Mouse (Mus musculus): ENCODE data around the gene Col20a1. TPM values are rescaled to one million over a fixed set of nuclear protein-coding genes. Genes with fewer than 3 reads are reported as not detected.
A peak's percentile ranks its signal among the peaks of the same experiment; 100 is the strongest.

Col20a1 gene
- polyA plus RNA-seq, 1 experiment from 2014 or later = 0.11 TPM

DNA sequence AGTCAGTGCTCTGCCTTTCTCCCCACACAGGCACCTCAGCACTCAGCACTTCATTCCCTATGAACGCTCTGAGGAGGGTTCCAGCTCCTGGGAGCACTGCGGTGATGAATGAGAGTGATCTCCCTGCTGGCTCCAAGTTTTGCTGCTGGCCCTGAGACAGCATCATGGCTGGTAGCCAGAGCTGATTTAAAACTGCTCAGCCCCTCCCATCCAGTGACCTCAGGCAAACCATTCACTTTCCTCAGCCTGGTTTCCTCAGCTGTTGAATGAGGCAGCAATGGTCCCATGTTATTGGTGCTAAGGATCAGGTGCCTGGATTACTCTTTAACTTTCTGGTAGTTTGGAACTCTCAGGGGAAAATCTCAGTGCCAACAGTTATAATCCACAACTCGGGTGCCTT, 57.1 kb downstream of the Col20a1 start, which contains the start of gene Chrna4:
Gene Chrna4, minus strand, starts transcription at position 110 of the 400 bp plus-strand sequence.
- no peaks in the 10 kb centered on the region for H3K9me3 ChIP-seq (replicated peaks; ENCODE audit: control insufficient read depth, low read length, poor library complexity, severe bottlenecking)
- H3K9ac ChIP-seq (ENCODE audit: low read depth, low read length) = peak within 1 kb of the TSS; percentile 42; the same call in 1 of the 2 replicates
- H3K4me1 ChIP-seq (ENCODE audit: control insufficient read depth, insufficient read depth, low read length) = peaks cover 27% of the 10 kb centered on the region
- H3K4me3 ChIP-seq (ENCODE audit: low read depth, low read length) = no peak within 1 kb of the TSS
- H3K27ac ChIP-seq (ENCODE audit: low read length) = peak within 1 kb of the TSS; percentile 23
- ATAC-seq = no peak
- H3K4me2 ChIP-seq (ENCODE audit: low read length) = no peak within 1 kb of the TSS
- 37% methylated on average over 3 of the region's 3 CpGs for WGBS
- no peaks in the 10 kb centered on the region for H3K27me3 ChIP-seq (ENCODE audit: control insufficient read depth, insufficient read depth, low read depth, low read length)
- H3K36me3 ChIP-seq (ENCODE audit: control insufficient read depth, insufficient read depth, low read length) = no peaks in the 10 kb centered on the region

DNA sequence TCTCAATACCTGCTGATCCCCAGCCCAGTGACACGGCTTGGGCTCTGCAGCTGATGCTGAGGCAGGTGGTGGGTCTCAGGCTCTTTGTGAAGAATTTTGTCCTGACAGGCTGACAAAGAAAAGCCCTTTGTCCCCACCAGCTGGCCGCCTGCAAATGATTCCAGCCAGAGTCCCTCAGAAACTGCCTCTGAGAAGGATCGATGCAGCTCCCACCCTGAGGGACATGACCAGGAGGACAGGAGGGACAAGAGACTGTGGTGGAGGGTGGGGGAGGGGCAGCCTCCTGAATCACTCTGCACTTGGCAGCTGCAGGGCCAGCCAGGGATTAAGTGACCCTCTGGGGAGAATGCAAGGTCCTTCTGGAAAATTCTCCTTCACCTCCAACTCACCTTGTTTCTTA, 57.7 kb downstream of the Col20a1 start:
- 1% methylated on average over 3 of the region's 3 CpGs for WGBS
- no peak for ATAC-seq
- H3K4me3 ChIP-seq (ENCODE audit: low read depth, low read length) = no peak overlapping the region
- peaks cover 27% of the 10 kb centered on the region for H3K4me1 ChIP-seq (ENCODE audit: control insufficient read depth, insufficient read depth, low read length)
- no peaks in the 10 kb centered on the region for H3K36me3 ChIP-seq (ENCODE audit: control insufficient read depth, insufficient read depth, low read length)
- H3K9ac ChIP-seq (ENCODE audit: low read depth, low read length) = no peak overlapping the region
- no peaks in the 10 kb centered on the region for H3K27me3 ChIP-seq (ENCODE audit: control insufficient read depth, insufficient read depth, low read depth, low read length)
- H3K27ac ChIP-seq (ENCODE audit: low read length) = no peak overlapping the region
- H3K9me3 ChIP-seq (replicated peaks; ENCODE audit: control insufficient read depth, low read length, poor library complexity, severe bottlenecking) = no peaks in the 10 kb centered on the region
- H3K4me2 ChIP-seq (ENCODE audit: low read length) = no peak overlapping the region

DNA sequence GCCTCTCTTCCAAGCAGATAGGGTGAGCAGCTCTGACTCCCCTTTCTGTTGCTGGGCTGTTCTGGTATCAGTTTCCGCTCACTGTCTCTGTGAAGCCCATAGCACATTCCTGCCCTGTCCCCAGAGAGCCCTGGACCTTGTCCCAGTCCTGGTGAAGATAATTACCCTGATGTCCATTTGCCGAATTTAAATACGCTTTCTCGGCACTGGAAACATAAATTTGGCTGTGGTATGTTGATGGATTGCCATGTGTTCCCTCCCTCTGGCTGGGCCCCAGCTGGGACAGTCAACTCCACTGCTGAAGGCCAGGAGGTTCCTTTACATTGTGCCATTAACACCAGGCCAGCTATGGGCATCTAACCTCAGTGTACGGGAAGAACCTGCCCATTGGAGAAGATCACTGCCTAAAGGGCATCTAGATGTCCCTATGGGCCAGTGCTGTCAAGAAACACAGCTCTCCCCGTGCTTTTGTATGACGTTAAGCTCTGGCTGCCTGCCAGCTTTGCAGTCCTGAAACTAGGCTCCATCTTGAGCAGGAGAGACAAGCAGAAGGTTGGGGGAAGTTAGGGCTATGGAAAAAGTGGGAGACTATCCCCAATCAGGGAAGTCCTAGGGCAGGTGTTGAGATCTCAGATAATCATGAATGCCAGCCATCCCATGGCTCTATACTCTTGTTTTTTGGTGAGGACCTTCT, 62.1 kb downstream of the Col20a1 start:
- Histone ChIP-seq H3K9ac (ENCODE audit: low read depth, low read length) (no peak overlapping the region), H3K4me2 (ENCODE audit: low read length) (no peak overlapping the region), H3K36me3 (ENCODE audit: control insufficient read depth, insufficient read depth, low read length) (no peaks in the 10 kb centered on the region), H3K4me1 (ENCODE audit: control insufficient read depth, insufficient read depth, low read length) (peaks cover 5% of the 10 kb centered on the region; the same call in 1 of the 2 replicates), H3K4me3 (ENCODE audit: low read depth, low read length) (no peak overlapping the region), H3K27ac (ENCODE audit: low read length) (no peak overlapping the region), H3K27me3 (ENCODE audit: control insufficient read depth, insufficient read depth, low read depth, low read length) (no peaks in the 10 kb centered on the region), H3K9me3 (replicated peaks; ENCODE audit: control insufficient read depth, low read length, poor library complexity, severe bottlenecking) (no peaks in the 10 kb centered on the region)
- no peak for ATAC-seq
- WGBS = 60% methylated on average over 7 of the region's 7 CpGs

DNA sequence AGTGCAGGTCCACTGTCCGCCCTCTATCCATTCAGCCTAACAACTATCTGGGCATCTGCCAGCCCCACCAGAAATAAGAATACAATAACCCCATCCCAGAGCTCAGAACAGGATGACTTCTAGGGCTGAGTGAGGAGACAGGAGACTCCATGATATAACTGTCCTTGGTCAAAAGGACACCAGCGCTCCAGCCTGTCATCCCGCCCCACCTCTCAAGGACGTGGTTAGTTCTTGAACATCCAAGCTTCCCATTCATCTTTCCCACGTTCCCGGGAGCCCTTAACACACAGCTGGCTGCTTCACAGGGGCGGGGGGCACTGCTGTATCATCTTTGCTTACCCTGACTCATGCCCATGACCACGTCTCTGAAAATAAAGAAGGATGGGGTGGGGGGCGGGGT, 62.7 kb downstream of the Col20a1 start:
- peaks cover under 1% of the 10 kb centered on the region; the same call in 1 of the 2 replicates for H3K4me1 ChIP-seq (ENCODE audit: control insufficient read depth, insufficient read depth, low read length)
- WGBS = 82% methylated on average over 9 of the region's 9 CpGs

DNA sequence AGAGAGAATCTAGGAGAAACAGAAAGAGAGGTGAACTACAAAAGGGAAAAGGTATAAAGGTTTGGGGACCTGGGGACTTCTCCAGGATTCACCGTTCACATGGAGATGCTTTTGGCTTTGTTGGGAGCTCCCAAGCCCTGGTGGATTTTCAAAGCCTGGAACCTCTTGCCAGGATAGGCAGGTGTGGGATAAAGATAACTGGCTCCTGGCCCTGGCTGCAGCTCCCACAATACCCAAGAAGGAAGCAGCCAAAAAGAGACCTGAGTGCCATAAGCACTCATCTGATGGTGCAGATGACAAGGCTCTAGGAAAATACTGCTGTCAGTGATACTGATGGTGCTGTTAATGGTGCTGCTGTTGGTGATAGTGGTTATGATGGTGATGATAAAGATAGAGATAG, 65.8 kb downstream of the Col20a1 start:
- H3K36me3 ChIP-seq (ENCODE audit: control insufficient read depth, insufficient read depth, low read length) = no peaks in the 10 kb centered on the region
- H3K9me3 ChIP-seq (replicated peaks; ENCODE audit: control insufficient read depth, low read length, poor library complexity, severe bottlenecking) = no peaks in the 10 kb centered on the region
- no peaks in the 10 kb centered on the region for H3K4me1 ChIP-seq (ENCODE audit: control insufficient read depth, insufficient read depth, low read length)
- no peaks in the 10 kb centered on the region for H3K27me3 ChIP-seq (ENCODE audit: control insufficient read depth, insufficient read depth, low read depth, low read length)
- no peak for ATAC-seq
- no peak overlapping the region for H3K27ac ChIP-seq (ENCODE audit: low read length)
- no peak overlapping the region for H3K9ac ChIP-seq (ENCODE audit: low read depth, low read length)
- 80% methylated on average over 1 of the region's 1 CpGs for WGBS
- no peak overlapping the region for H3K4me3 ChIP-seq (ENCODE audit: low read depth, low read length)
- H3K4me2 ChIP-seq (ENCODE audit: low read length) = no peak overlapping the region

More for the DNA sequence above, 62.7 kb downstream of the Col20a1 start:
- ATAC-seq = no peak
- H3K9me3 ChIP-seq (replicated peaks; ENCODE audit: control insufficient read depth, low read length, poor library complexity, severe bottlenecking) = no peaks in the 10 kb centered on the region
- H3K4me3 ChIP-seq (ENCODE audit: low read depth, low read length) = no peak overlapping the region
- H3K27ac ChIP-seq (ENCODE audit: low read length) = no peak overlapping the region
- H3K4me2 ChIP-seq (ENCODE audit: low read length) = no peak overlapping the region
- H3K27me3 ChIP-seq (ENCODE audit: control insufficient read depth, insufficient read depth, low read depth, low read length) = no peaks in the 10 kb centered on the region
- H3K36me3 ChIP-seq (ENCODE audit: control insufficient read depth, insufficient read depth, low read length) = no peaks in the 10 kb centered on the region
- no peak overlapping the region for H3K9ac ChIP-seq (ENCODE audit: low read depth, low read length)

DNA sequence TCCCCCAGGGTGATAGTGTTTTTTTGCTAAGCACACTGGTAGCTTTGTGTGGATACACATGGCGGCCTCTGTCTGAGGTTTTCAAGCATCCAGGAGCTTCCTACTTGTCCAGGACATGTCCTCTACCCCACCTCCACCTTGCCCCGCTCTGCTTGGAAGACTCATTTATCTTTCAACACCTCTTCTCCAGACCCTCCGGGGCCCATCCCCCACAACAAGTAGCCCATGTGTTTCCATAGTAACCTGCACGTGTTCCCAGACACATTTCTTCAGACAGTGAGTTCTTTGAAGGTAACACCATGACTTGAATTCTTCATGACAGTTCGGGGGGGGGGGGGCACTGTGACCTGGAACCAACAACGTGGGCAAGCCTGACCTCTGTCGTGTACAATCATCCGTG, 71.0 kb downstream of the Col20a1 start:
- H3K27ac ChIP-seq (ENCODE audit: low read length) = peak overlapping the region; percentile 40
- 26% methylated on average over 8 of the region's 8 CpGs for WGBS
- no peaks in the 10 kb centered on the region for H3K27me3 ChIP-seq (ENCODE audit: control insufficient read depth, insufficient read depth, low read depth, low read length)
- H3K4me1 ChIP-seq (ENCODE audit: control insufficient read depth, insufficient read depth, low read length) = peaks cover 8% of the 10 kb centered on the region
- H3K9me3 ChIP-seq (replicated peaks; ENCODE audit: control insufficient read depth, low read length, poor library complexity, severe bottlenecking) = no peaks in the 10 kb centered on the region
- no peak overlapping the region for H3K9ac ChIP-seq (ENCODE audit: low read depth, low read length)
- H3K4me3 ChIP-seq (ENCODE audit: low read depth, low read length) = no peak overlapping the region
- peak; percentile 73 for ATAC-seq
- H3K36me3 ChIP-seq (ENCODE audit: control insufficient read depth, insufficient read depth, low read length) = no peaks in the 10 kb centered on the region
- no peak overlapping the region for H3K4me2 ChIP-seq (ENCODE audit: low read length)

DNA sequence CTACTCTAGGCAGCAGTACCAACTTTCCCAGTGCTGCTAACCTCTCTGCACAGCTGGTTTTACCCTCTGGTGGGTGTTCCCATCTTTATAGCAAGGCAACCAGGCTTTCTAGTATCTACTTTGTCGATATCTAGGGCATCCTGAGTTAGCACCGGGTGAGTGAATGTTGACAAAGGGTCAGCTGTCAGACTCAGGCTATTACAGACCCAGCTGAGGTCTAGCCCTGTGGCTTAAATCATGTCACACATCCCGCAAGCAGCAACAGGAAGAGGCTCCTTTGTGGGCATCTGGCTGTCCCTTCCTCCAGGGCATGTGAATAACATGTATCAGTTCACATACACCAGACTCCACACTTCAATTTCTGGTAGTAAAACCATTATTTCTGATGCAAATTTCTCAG, 71.9 kb downstream of the Col20a1 start:
- ATAC-seq = no peak; the same call in 1 of the 2 replicates
- WGBS = 50% methylated on average over 3 of the region's 3 CpGs

DNA sequence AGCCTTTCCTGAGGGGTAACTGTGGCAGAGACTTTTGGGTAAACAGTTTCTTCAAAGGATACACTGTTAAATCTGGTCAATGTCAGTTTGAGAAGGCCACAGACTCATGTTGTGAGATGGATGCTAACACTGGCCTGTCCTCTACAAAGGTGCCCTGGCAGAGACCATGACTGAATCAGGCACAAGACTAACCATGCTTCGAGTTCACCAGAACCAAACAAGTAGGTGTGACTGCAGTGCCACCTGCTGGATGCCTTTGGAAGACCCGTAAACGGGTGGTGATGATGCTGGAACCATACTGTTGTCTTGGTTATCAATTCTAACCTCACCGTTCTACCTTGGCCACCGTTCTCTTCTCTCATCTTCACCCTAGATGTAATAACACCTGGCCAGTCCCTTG, 73.8 kb downstream of the Col20a1 start:
- H3K9ac ChIP-seq (ENCODE audit: low read depth, low read length) = no peak overlapping the region
- H3K27ac ChIP-seq (ENCODE audit: low read length) = no peak overlapping the region
- no peaks in the 10 kb centered on the region for H3K36me3 ChIP-seq (ENCODE audit: control insufficient read depth, insufficient read depth, low read length)
- H3K4me3 ChIP-seq (ENCODE audit: low read depth, low read length) = no peak overlapping the region
- peak; percentile 76 for ATAC-seq
- H3K9me3 ChIP-seq (replicated peaks; ENCODE audit: control insufficient read depth, low read length, poor library complexity, severe bottlenecking) = no peaks in the 10 kb centered on the region
- no peak overlapping the region for H3K4me2 ChIP-seq (ENCODE audit: low read length)
- 14% methylated on average over 5 of the region's 5 CpGs for WGBS
- H3K4me1 ChIP-seq (ENCODE audit: control insufficient read depth, insufficient read depth, low read length) = peaks cover 8% of the 10 kb centered on the region
- no peaks in the 10 kb centered on the region for H3K27me3 ChIP-seq (ENCODE audit: control insufficient read depth, insufficient read depth, low read depth, low read length)

More for the DNA sequence above, 71.9 kb downstream of the Col20a1 start:
- no peak overlapping the region for H3K9ac ChIP-seq (ENCODE audit: low read depth, low read length)
- peaks cover 8% of the 10 kb centered on the region for H3K4me1 ChIP-seq (ENCODE audit: control insufficient read depth, insufficient read depth, low read length)
- no peaks in the 10 kb centered on the region for H3K36me3 ChIP-seq (ENCODE audit: control insufficient read depth, insufficient read depth, low read length)
- no peak overlapping the region for H3K4me2 ChIP-seq (ENCODE audit: low read length)
- H3K27ac ChIP-seq (ENCODE audit: low read length) = no peak overlapping the region
- H3K4me3 ChIP-seq (ENCODE audit: low read depth, low read length) = no peak overlapping the region
- H3K9me3 ChIP-seq (replicated peaks; ENCODE audit: control insufficient read depth, low read length, poor library complexity, severe bottlenecking) = no peaks in the 10 kb centered on the region
- no peaks in the 10 kb centered on the region for H3K27me3 ChIP-seq (ENCODE audit: control insufficient read depth, insufficient read depth, low read depth, low read length)

DNA sequence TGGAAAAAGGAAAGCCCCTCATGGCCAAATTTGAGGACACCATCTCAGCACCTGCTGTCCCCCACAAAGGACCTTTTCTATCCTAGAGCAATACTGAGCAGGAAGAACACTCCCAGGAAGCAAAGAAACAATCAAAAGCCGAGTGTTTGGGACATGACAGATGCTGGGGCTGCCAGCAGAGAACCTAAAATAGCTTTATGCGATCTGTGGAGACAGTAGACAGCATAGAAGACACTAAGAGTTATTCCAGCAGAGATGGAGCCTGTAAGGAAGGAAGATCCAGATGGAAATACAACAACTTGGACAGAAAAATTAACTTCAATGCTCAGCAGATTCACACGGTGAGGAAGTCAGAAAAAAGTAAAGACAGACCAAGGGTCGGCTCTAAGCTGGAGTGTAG, 79.5 kb downstream of the Col20a1 start:
- Histone ChIP-seq H3K36me3 (ENCODE audit: control insufficient read depth, insufficient read depth, low read length) (no peaks in the 10 kb centered on the region), H3K4me2 (ENCODE audit: low read length) (no peak overlapping the region), H3K27ac (ENCODE audit: low read length) (no peak overlapping the region), H3K4me1 (ENCODE audit: control insufficient read depth, insufficient read depth, low read length) (no peaks in the 10 kb centered on the region), H3K9me3 (replicated peaks; ENCODE audit: control insufficient read depth, low read length, poor library complexity, severe bottlenecking) (no peaks in the 10 kb centered on the region), H3K27me3 (ENCODE audit: control insufficient read depth, insufficient read depth, low read depth, low read length) (no peaks in the 10 kb centered on the region), H3K9ac (ENCODE audit: low read depth, low read length) (no peak overlapping the region), H3K4me3 (ENCODE audit: low read depth, low read length) (no peak overlapping the region)
- WGBS = 64% methylated on average over 4 of the region's 4 CpGs
- ATAC-seq = no peak

Data from midbrain, embryonic 16.5 days (tissue).